Mouse (Mus musculus): ENCODE measurements at regions not wholly inside any gene's neighbourhood (a gene's known extent, or its start where the extent isn't known, plus 50 kb on each side); places are given as distances from the start of the nearest gene placed in this dataset.
A peak's percentile ranks its signal among the peaks of the same experiment; 100 is the strongest.

- DNase-seq (ENCODE audit: low read depth, low spot score): no peak
These were observed 153.2 kb downstream of the Qrsl1 start for GRCm38 (mm10) chr10:43748300-43748699.

- no peak for DNase-seq (ENCODE audit: low read depth, low spot score)
These were observed 151.9 kb downstream of the Qrsl1 start for GRCm38 (mm10) chr10:43749496-43750110.

- no peak for DNase-seq (ENCODE audit: low read depth, low spot score)
These were observed 151.1 kb downstream of the Qrsl1 start for GRCm38 (mm10) chr10:43750401-43750800.

GRCm38 (mm10) chr10:43750854-43751253 lies 150.7 kb downstream of the Qrsl1 start:
- no peak for DNase-seq (ENCODE audit: low read depth, low spot score)

- DNase-seq (ENCODE audit: low read depth, low spot score): no peak
These were observed 149.5 kb downstream of the Qrsl1 start for GRCm38 (mm10) chr10:43751881-43752675.

GRCm38 (mm10) chr10:43756881-43757565 lies 144.5 kb downstream of the Qrsl1 start:
- no peak for DNase-seq (ENCODE audit: low read depth, low spot score)

- DNase-seq (ENCODE audit: low read depth, low spot score): no peak
These were observed 143.2 kb downstream of the Qrsl1 start for GRCm38 (mm10) chr10:43758124-43759025.

GRCm38 (mm10) chr10:43759186-43759905 lies 142.2 kb downstream of the Qrsl1 start:
- no peak for DNase-seq (ENCODE audit: low read depth, low spot score)

GRCm38 (mm10) chr10:43759906-43760281 lies 141.7 kb downstream of the Qrsl1 start:
- peak; percentile 39 for DNase-seq (ENCODE audit: low read depth, low spot score)

- DNase-seq (ENCODE audit: low read depth, low spot score): no peak
These were observed 139.5 kb downstream of the Qrsl1 start for GRCm38 (mm10) chr10:43761979-43762570.

GRCm38 (mm10) chr10:43764581-43764980 lies 137.0 kb downstream of the Qrsl1 start:
- no peak for DNase-seq (ENCODE audit: low read depth, low spot score)

- no peak for DNase-seq (ENCODE audit: low read depth, low spot score)
These were observed 136.3 kb downstream of the Qrsl1 start for GRCm38 (mm10) chr10:43765275-43765674.

- no peak for DNase-seq (ENCODE audit: low read depth, low spot score)
These were observed 135.6 kb downstream of the Qrsl1 start for GRCm38 (mm10) chr10:43765829-43766486.

GRCm38 (mm10) chr10:43767961-43768726 lies 133.4 kb downstream of the Qrsl1 start:
- DNase-seq (ENCODE audit: low read depth, low spot score): no peak

GRCm38 (mm10) chr10:43769026-43769425 lies 132.5 kb downstream of the Qrsl1 start:
- DNase-seq (ENCODE audit: low read depth, low spot score): no peak

GRCm38 (mm10) chr10:43775807-43776206 lies 125.7 kb downstream of the Qrsl1 start:
- DNase-seq (ENCODE audit: low read depth, low spot score): no peak

GRCm38 (mm10) chr10:43777612-43778600 lies 123.6 kb downstream of the Qrsl1 start:
- no peak for DNase-seq (ENCODE audit: low read depth, low spot score)

- DNase-seq (ENCODE audit: low read depth, low spot score): no peak
These were observed 121.0 kb downstream of the Qrsl1 start for GRCm38 (mm10) chr10:43780571-43780970.
